Comparison of ENCODE assay signal across 9 mouse cellular contexts in the genomic region with DNA sequence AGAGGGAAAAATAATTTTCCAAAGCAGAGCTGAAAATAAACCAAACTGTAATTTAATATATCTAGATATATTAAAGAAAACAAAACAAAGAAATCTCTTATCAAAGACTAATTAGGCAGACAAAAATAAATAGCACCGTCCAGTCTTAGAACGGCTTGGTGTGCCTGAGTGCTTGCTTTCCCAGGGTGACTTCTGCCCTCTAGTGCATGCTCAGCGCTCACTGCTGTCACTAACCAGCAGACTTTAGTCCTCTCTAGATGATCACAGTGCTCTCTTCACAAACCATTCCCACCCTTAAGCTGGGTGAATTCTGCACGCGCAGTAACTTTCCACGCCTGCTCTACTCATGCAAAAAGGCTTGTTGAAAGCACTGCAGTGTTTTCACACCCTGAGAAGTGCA. TPM values are rescaled to one million over a fixed set of nuclear protein-coding genes. Genes with fewer than 3 reads are reported as not detected.
A peak's percentile ranks its signal among the peaks of the same experiment; 100 is the strongest.
DNase-seq lines count a peak whose midpoint lies in the region; ATAC-seq and TF ChIP-seq lines count a peak whose summit lies in the region.
"Had no signal": no experiment of that assay in that cellular context is flagged by ENCODE, and none has a peak within 500 bp of the region (broad histone marks: within the 10 kb centered on the region; RNA-seq: fewer than 3 reads in every experiment).

No protein-coding gene starts in this region.

- no peaks in the 10 kb centered on the region for H3K27me3 ChIP-seq in liver, embryonic 14.5 days (ENCODE audit: control insufficient read depth, insufficient read depth, low read length)
- peaks cover 9% of the 10 kb centered on the region for H3K27me3 ChIP-seq in liver, embryonic 12.5 days (replicated peaks)
- H3K27me3 ChIP-seq: neural tube, embryonic 12.5 days had no signal

- peak; percentile 57 for TF ChIP-seq CTCF in liver, embryonic 14.5 days (IDR thresholded peaks at IDR 0.05; ENCODE audit: low read depth)
- TF ChIP-seq CTCF in lung, adult 2 months (IDR thresholded peaks at IDR 0.05; ENCODE audit: insufficient read depth, low read length), result peak; percentile 88

- ATAC-seq in cerebellum, adult (ENCODE audit: insufficient number of reproducible peaks, low FRiP score, low TSS enrichment), result peak; percentile 81
- ATAC-seq in liver, embryonic 14.5 days (ENCODE audit: insufficient read depth), result no peak
- no peak for ATAC-seq in liver, embryonic 12.5 days
- no peak for ATAC-seq in monocyte, adult 5-6 weeks (replicated peaks; ENCODE audit: insufficient number of reproducible peaks, low FRiP score, low TSS enrichment, poor library complexity, severe bottlenecking)
- no peak for ATAC-seq in inflammation-experienced regulatory T-cells, adult 6 months

- TF ChIP-seq POLR2A in lung, adult 2 months (IDR thresholded peaks at IDR 0.05; ENCODE audit: borderline replicate concordance, extremely low read depth, low read depth, low read length), result no peak

- H3K4me2 ChIP-seq in liver, embryonic 14.5 days (ENCODE audit: low read depth), result no peak overlapping the region
- no peak overlapping the region for H3K4me2 ChIP-seq in liver, embryonic 12.5 days
- H3K4me2 ChIP-seq: neural tube, embryonic 12.5 days had no signal

- DNase-seq in cerebellum, postnatal 4 days (ENCODE audit: low spot score in 2 of 2), result no peak
- no peak for DNase-seq in liver, embryonic 14.5 days (ENCODE audit: low read depth in 3 of 3, low spot score in 3 of 3)
- DNase-seq in cerebellum, adult 18-20 months, result peak; percentile 43 to 57
- DNase-seq in lung, adult 2 months, result no peak

- no peak overlapping the region for H3K27ac ChIP-seq in liver, embryonic 14.5 days
- no peak overlapping the region for H3K27ac ChIP-seq in liver, embryonic 12.5 days
- H3K27ac ChIP-seq: neural tube, embryonic 12.5 days had no signal

- no peak for TF ChIP-seq EP300 in liver, embryonic 14.5 days (IDR thresholded peaks at IDR 0.05; ENCODE audit: low read depth)

- 72% methylated on average over 6 of the region's 6 CpGs for WGBS in liver, embryonic 14.5 days (ENCODE audit: insufficient replicate concordance)
- 78% methylated on average over 6 of the region's 6 CpGs for WGBS in liver, embryonic 12.5 days (ENCODE audit: insufficient replicate concordance)
- 47% methylated on average over 6 of the region's 6 CpGs for WGBS in lung, adult 2 months

- H3K9ac ChIP-seq in liver, embryonic 14.5 days (replicated peaks), result no peak overlapping the region
- no peak overlapping the region for H3K9ac ChIP-seq in liver, embryonic 12.5 days
- H3K9ac ChIP-seq: neural tube, embryonic 12.5 days had no signal

- peaks cover 9% of the 10 kb centered on the region for H3K36me3 ChIP-seq in liver, embryonic 14.5 days (replicated peaks; ENCODE audit: control insufficient read depth, insufficient read depth, low read depth)
- H3K36me3 ChIP-seq in liver, embryonic 12.5 days, result peaks cover 86% of the 10 kb centered on the region

- no peaks in the 10 kb centered on the region for H3K9me3 ChIP-seq in liver, embryonic 14.5 days (ENCODE audit: control insufficient read depth, low read length)
- H3K9me3 ChIP-seq in liver, embryonic 12.5 days (replicated peaks), result no peaks in the 10 kb centered on the region
- H3K9me3 ChIP-seq: neural tube, embryonic 12.5 days had no signal

- no peaks in the 10 kb centered on the region for H3K4me1 ChIP-seq in liver, embryonic 14.5 days (replicated peaks; ENCODE audit: control insufficient read depth in 2 of 2, insufficient read depth in 2 of 2, low read length in 1 of 2)
- H3K4me1 ChIP-seq in liver, embryonic 12.5 days, result no peaks in the 10 kb centered on the region
- H3K4me1 ChIP-seq in lung, adult 2 months (ENCODE audit: control insufficient read depth, insufficient read depth, low read length), result peaks cover 6% of the 10 kb centered on the region
- H3K4me1 ChIP-seq: neural tube, embryonic 12.5 days had no signal

- H3K4me3 ChIP-seq in liver, embryonic 14.5 days (ENCODE audit: insufficient read depth in 1 of 2, low read depth in 2 of 2, low read length in 2 of 2), result no peak overlapping the region
- H3K4me3 ChIP-seq in liver, embryonic 12.5 days, result no peak overlapping the region
- no peak overlapping the region for H3K4me3 ChIP-seq in lung, adult 2 months (replicated peaks; ENCODE audit: extremely low read depth, low read depth, low read length)
- H3K4me3 ChIP-seq: neural tube, embryonic 12.5 days had no signal

RNA-seq across cellular contexts. Expression of a gene that starts 28.9 kb away (rescaled TPM):
- polyA plus RNA-seq in liver, embryonic 14.5 days (2012; rRNA removed), result 13.2 and 46.8 TPM in 2 replicates
- polyA plus RNA-seq in liver, embryonic 14.5 days (2014; fragmentation: Nextera tagmentation; extraction: Ambion mirVana), result 82.8 and 93.3 TPM in 2 replicates
- 128 and 132 TPM in 2 replicates for polyA plus RNA-seq in liver, embryonic 12.5 days (2016; fragmentation: Nextera tagmentation; extraction: Ambion mirVana)
- 3.6 and 7.9 TPM in 2 replicates for polyA plus RNA-seq in lung, adult 2 months (2012; rRNA removed)
- 135 to 169 TPM (median 155 TPM) in 3 replicates for total RNA-seq in monocyte, adult 5-6 weeks (2017)
- 100 to 1,000 TPM; 110 to 121 (median 120) TPM for polyA plus RNA-seq in inflammation-experienced regulatory T-cells, adult 6 months (2017; shearing (Covaris generic))

RNA-seq across cellular contexts. Expression of a gene that starts 51.3 kb away (rescaled TPM):
- polyA plus RNA-seq in liver, embryonic 14.5 days (2012; rRNA removed), result 1.9 and 2.3 TPM in 2 replicates
- polyA plus RNA-seq in liver, embryonic 14.5 days (2014; fragmentation: Nextera tagmentation; extraction: Ambion mirVana), result 1.8 and 2.1 TPM in 2 replicates
- 5.6 and 6.0 TPM in 2 replicates for polyA plus RNA-seq in liver, embryonic 12.5 days (2016; fragmentation: Nextera tagmentation; extraction: Ambion mirVana)
- 4.0 and 5.0 TPM in 2 replicates for polyA plus RNA-seq in lung, adult 2 months (2012; rRNA removed)
- 0.95 to 2.5 TPM (median 1.6 TPM) in 3 replicates for total RNA-seq in monocyte, adult 5-6 weeks (2017)
- 1 to 10 TPM; 5.2 to 7.5 (median 7.2) TPM for polyA plus RNA-seq in inflammation-experienced regulatory T-cells, adult 6 months (2017; shearing (Covaris generic))

Comparison
In these comparisons a context has a peak if more than half of its experiments do, and no peak if none do; other contexts are left out.
1. DNase-seq: peak in cerebellum, adult 18-20 months (2 of 2); none in cerebellum, postnatal 4 days (0 of 2), liver, embryonic 14.5 days (0 of 3) and lung, adult 2 months (single experiment).